Mouse (Mus musculus): ENCODE results near the gene Gm43638.
"Not testable (repeated sequence)": the region's sequence is repeated elsewhere in the genome, so short reads cannot be mapped to it uniquely, and the experiment has no call there.

The Gm43638 gene

DNA sequence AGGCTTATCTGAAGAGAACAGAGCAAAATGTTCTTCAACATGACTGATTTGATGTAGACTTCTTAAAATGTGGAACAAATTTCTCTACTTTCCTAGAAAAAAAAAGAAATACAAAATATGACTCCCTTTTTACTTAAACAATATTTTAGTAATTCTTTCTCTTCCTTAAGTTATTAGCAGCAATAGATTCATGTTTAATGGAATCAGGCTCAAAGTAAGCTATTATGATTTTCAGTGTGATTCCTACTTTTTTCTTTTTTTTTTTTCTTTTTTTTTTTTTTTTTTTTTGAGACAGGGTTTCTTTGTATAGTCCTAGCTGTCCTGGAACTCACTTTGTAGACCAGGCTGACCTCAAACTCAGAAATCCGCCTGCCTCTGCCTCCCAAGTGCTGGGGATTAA, at the start of gene Gm43638:
Gene Gm43638, minus strand, starts transcription at position 101 of the 400 bp plus-strand sequence.
- not testable (repeated sequence) for DNase-seq (ENCODE audit: low spot score)

DNA sequence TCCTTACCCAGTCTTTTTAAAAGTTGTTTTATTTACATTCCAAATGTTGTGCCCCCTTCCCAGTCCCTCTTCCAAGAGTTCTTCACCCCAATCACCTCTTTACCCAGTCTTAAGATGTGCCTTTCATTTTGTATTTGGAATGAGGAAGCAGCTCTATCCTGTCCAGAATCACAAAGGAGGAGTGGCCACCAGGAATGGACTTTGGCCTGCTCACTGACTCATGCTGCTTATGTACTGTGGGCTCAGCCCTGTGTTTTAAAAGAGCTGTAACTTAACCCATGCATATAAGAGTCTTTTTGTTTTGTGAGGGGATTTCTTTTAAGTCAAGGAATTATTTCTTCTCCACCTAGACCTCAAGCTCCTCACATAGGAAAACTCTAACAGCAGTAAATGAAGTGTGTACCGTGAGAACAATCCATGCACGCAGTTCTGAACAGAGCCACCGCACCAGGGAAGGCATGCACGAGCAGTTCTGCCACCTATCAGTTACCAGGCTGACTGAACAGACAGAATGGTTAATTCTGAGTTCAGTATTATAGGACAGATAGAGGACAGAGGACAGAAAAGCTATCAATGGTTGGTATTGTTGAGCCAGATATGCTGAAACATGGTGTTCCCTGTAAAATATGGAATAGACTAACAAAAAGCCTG, 49.5 kb upstream of the Gm43638 start:
- DNase-seq (ENCODE audit: low spot score): no peak

DNA sequence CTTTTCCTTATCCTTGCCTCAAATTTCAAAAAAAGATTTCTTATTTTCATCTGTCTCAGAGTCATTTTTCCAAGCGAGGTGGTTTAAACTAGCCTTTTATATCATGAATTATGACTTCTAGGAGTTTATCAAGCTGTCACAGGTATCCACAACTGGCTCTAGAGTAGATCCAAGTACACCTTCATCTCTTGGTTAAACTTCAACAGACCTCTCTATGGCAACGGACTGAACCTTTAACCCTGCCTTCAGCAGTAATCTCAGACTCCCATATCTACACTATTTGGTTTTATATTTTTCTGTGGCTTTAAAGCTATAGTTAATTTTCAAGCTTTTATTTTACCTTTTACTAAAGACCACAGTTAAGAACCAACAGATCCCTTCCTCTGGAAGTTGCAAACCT, 45.7 kb upstream of the Gm43638 start:
- DNase-seq (ENCODE audit: low spot score): no peak

DNA sequence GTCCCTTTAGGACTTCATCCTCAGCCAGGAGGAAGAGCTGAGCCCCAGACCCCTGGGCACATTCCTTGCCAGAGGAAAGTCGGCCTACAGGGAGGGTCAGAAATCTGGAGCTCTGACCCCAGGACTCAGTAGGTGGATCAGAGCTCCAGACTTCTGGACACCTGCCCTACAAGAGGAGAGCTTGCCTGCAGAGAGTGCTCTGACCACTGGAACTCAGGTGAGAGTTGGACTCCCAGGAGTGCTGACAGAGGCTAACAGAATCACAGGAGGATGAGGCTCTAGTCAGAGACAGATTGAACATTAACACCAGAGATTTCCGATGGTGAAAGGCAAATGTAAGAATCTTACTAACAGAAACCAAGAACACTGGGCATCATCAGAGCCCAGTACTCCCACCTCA, 37.0 kb upstream of the Gm43638 start:
- DNase-seq (ENCODE audit: low spot score): not testable (repeated sequence)

DNA sequence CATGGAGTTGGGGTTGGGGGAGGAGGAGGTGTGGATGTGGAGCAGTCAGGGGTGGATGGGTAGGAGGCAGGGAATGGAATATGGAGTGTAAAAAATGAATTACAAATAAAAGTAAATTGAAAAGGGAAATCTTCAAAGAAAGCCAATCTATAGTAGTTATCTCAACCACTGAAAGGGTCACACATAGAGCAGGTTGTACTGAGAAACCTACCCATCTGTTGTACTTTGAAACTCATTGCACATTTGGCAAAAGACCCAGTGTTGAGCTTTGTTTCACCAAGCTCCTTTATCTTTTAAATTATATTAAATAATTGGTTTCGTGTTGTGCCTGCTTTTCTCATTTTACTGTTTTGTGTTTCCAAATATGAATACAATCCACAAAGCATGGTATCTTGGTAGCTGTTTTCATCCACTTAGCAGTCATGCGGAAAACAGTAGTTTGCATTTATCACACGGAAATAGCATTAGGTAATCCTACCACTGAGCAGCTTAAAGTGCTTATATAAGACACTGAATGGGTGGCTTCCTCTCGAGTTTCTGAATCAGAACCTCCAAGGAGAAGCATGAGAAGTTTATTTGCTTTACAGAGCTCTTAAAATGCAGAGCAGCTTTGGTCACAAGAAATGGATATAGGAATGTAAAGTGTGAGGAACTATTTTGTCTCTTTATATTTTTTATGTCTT, 19.3 kb upstream of the Gm43638 start:
- no peak for DNase-seq (ENCODE audit: low spot score)

DNA sequence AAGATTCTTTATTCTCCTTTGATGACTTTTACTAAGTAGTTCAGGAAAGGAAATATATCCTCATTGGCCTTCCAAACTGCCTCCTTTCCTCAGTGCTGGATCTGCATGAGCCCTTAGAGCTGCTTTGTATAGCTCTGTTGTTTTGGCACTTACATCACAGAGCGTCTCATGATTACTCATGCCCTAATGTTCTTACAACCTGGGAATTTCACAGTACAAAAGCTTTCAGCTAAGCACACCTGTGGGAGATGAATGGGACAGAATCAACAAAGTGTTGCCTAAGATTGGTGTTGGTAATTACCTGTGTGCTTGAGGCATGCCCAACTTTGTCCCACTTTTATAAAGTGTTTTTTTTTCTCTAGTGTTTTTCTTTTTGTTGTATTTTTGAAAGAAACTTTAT, 16.1 kb upstream of the Gm43638 start:
- no peak for DNase-seq (ENCODE audit: low spot score)

DNA sequence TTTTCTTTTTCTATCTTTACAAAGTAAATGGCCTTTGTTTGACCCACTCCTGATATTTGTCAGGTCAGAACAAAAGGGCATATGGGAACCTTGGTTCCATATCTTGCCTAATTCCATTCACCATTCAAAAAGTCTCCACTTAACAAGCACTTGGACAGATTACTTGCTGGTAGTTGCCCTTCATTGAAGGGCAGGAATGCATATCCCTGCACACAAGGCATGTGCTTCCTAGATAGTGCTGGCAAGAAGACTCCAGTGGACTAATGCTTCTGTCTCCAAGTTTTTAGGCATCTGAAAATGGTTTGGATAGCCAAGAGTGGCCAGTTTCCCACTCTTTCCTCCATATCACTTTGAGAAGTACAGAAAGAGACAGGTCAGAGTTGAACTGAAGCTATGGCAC, 12.7 kb upstream of the Gm43638 start:
- no peak for DNase-seq (ENCODE audit: low spot score)

DNA sequence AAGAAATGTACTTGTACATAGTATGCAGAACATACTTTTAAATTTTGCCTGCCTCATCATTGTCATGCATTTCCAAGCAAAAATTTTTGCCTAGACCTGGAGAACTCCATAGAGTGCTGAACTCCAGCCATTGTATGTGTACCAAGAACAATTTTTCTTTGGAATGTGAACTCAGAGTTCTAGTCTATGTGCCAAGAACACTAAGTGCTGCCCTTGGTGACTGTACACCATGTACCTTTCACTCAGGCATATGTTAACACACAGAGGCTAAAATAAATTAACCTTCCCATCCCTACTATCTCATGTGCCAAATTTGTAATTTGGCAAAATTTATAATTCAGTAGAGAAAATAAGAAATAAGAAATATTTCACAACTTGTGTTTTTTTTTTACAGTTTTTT, 12.3 kb upstream of the Gm43638 start:
- no peak for DNase-seq (ENCODE audit: low spot score)

DNA sequence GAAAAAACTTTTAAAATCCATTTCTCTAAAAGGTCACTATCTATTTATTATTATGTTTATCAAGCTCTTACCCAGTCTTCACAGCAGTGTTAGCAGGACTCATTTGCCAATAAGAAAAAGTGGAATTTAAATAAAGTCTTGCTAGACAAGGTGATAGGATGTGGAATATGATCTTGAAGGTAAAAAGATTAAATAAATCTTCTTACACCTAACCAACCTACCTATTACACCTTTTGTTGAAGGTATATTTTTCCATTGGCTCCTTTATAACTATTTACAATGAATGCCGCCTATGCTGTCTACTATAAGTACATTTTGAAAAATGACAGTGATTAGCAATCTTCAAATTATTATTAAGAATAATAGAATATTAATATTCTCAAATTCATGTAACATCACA, 4.2 kb upstream of the Gm43638 start, which contains the start of gene Ugt2a1:
Gene Ugt2a1, minus strand, starts transcription at position 101 of the 400 bp plus-strand sequence.
- DNase-seq (ENCODE audit: low spot score): no peak

DNA sequence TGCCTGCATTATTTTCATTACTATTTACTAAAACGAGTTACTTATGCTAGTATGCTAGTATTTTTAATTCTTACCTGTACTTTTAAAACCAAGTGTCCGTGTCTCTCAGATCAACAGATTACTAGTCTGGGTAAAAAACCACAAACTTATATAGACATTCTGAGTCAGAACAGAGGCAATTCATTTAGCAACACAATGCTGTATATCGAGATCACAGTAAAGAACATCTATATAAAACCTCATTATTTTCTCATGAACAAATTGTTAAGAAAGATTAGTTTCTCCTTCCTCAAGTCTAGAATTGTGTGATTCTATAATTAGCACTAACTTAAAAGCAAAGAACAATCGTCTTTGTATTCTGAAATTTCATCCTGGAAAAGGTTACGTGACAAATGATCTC, 4.4 kb downstream of the Gm43638 start, which contains the start of gene Ugt2a2:
Gene Ugt2a2, minus strand, starts transcription at position 101 of the 400 bp plus-strand sequence.
- no peak for DNase-seq (ENCODE audit: low spot score)

DNA sequence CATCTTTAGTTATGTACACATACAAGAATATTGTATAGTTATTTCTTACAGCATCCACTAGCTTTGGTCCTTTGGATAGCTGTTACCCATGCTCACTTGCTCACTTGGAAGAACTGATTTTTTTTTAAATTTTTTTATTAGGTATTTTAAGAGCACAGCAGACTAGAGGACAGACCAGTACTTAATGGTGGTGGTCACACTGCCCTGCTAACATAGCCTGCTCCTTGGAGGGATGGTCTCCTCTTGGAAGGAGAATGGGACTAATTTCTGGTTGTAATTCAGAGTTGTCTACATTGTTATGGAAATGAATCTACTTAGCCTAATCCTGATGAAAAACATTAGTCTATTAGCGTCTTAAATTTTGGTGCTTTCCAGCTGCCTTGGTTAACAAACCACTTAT, 27.8 kb downstream of the Gm43638 start:
- DNase-seq (ENCODE audit: low spot score): no peak

DNA sequence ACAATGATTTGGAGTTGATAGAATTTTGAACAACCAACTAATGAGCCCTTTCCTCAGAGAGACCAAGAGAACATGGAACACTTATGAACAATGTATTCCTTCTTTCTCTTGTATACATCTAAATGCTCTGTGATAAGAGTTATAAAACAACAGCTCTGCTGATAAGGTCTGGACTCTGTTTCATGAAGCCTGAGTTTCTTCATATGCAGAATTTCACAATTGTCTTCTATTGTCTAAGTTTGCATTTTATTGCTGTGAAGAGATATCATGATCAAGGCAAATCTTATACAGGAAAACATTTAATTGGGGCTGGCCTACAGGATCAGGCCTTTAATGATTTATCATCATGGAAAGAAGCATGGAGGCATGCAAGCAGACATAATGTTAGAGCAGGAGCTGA, 28.9 kb downstream of the Gm43638 start:
- DNase-seq (ENCODE audit: low spot score): no peak

DNA sequence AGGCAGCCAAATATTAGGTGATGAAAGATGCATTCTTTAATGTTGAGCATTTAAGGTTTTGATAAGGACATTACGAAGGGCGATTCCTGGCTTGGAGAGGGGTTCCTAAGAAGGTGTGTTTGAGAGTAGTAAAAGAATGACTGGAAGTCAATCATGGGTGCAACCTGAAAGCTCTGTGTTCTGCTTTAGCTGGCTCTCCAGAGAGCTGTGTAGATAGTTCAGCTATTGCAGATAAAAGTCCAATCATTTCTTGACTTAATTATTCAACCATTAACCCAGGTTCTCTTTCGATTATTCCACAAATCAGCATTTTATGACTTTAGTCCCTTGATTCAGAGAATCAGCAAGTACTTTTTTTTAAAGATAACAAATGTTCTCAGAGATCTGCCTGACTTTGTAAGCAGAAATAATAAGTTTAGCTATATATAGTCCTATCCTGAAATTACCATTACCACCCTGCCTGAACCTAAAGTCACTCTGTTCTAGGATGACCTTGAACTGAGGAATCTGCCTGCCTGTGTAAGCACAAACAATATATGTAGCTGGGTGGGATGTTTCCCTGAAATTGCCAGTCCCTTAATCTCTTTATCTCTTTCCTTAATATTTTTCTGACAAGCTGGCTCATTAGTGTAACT, 30.3 kb downstream of the Gm43638 start:
- no peak for DNase-seq (ENCODE audit: low spot score)

DNA sequence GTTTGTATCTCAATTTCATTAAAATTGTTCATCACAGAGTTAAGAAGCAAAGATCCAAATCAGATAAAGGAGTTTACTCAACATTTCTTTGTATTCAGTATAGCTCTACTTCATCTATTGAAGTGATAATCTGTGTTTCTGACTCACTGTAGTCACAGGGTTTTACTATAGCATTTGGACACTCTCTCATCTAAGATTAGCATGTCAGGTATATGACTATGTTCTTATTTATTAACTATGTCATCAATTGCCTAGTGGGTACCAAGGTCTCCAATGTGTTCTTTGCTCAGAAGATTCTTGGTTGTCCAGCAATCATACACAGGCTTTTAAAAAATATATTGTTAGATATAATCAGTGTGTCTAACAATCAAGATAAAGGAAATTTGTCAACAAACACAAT, 31.1 kb downstream of the Gm43638 start:
- DNase-seq (ENCODE audit: low spot score): no peak

DNA sequence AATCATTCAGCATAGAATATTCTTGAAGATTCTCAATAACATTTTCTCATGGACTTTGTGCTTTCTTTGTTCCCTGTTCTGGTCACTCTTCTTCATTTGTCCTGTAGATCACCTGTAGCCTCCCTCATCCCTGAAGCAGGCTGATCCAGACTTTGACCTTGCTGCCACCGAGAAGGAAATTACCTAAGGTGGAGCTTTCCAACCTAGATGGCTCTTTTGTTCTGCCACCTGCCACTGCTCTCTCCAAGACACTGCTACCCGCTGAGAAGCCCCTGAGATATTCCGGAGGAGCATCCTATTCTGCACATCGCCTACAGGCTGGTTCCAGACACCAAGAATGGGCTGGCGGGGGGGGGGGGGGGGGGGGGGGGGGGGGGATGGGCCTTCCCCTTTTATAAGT, 34.1 kb downstream of the Gm43638 start:
- not testable (repeated sequence) for DNase-seq (ENCODE audit: low spot score)

DNA sequence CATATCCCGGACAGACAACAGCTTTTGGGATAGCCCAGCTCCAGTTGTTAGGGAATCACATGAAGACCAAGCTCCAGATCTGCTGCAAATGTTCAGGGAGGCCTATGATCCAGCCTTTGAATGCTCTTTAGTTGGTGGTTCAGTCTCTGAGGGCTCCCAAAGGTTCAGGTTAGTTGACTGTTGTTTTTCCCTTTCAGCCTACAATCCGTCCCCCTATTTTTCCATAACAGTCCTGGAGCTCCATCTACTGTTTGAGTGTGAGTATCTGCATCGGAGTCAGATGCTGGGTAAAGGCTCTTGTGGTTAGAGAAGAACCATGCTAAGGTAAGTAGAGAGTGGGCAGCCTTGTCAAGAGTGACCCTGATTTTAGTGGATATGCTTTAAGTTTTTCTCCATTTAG, 50.3 kb downstream of the Gm43638 start:
- peak; percentile 3 for DNase-seq (ENCODE audit: low spot score)

DNA sequence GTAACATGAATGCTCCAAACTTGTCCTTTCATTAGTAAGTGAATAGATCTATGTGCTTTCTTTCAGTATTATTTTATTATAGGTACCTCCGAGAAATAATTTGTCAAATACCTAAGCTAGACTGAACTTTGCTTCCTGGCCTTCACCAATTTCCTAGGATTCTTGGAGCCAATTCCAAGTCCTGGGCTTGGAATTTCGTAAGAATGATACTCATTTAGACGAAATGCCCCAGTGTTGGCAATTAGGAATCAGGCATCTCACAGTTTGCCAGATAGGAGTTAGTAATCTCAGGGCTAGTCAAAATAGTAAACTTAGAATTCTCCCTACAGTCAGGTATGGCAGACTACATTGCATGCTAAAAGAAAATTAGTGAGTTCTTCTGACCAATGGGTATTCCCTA, 60.9 kb downstream of the Gm43638 start:
- DNase-seq (ENCODE audit: low spot score): no peak

DNA sequence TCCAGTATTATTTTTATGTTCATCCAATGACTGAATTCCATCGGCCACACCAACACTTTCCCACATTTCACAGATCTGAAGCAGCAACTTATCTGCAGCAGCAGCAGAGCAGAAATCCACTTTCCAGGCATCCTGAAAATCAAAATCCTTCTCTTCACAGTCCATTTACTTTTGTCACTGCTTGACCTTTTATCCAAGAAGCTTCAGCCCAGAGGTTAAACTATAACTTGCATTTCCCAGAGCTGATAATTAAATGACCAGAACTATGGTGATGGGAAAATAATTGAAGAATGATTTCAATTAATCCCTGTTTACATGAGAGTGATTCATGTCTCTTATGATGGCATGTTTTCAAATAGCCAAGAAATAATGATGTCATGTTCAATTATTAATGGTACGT, 62.6 kb downstream of the Gm43638 start, which contains the start of gene Ugt2b38:
Gene Ugt2b38, minus strand, starts transcription at position 163 of the 400 bp plus-strand sequence.
- DNase-seq (ENCODE audit: low spot score): not testable (repeated sequence)
